Mouse (Mus musculus) bone marrow, adult 2 months (tissue): ENCODE data around the gene Tspan13. TPM values are rescaled to one million over a fixed set of nuclear protein-coding genes. Genes with fewer than 3 reads are reported as not detected.

Experiments used
- H3K27ac ChIP-seq: fragments of 200-500 bp; 2 replicates; pipeline ENCODE4 v1.5.1; 2012; ENCODE audit warnings: low read depth, mild to moderate bottlenecking, control low read depth, inconsistent platforms, low read length; ENCODE audit not compliant: control insufficient read depth, poor library complexity, insufficient read depth
- H3K4me1 ChIP-seq: fragments of 200-500 bp; 2 replicates; pipeline ENCODE4 v1.6.1; 2011; ENCODE audit warnings: low read length; ENCODE audit not compliant: control insufficient read depth, insufficient read depth
- H3K4me3 ChIP-seq: fragments of 200-500 bp; replicated peaks from 2 replicates; pipeline ENCODE3; 2011; ENCODE audit warnings: mild to moderate bottlenecking, low read depth, low read length, control low read depth; ENCODE audit not compliant: control insufficient read depth
- CTCF ChIP-seq: fragments of 200-500 bp; IDR thresholded peaks from 2 replicates; pipeline ENCODE4 v1.5.1; 2011; ENCODE audit warnings: low read length, control low read depth; ENCODE audit not compliant: control insufficient read depth, insufficient read depth
- POLR2A ChIP-seq: fragments of 200-500 bp; IDR thresholded peaks from 2 replicates; pipeline ENCODE4 v1.6.1; 2011; ENCODE audit warnings: low read depth, mild to moderate bottlenecking, control low read depth, low read length, borderline replicate concordance; ENCODE audit not compliant: control insufficient read depth
- WGBS: fragments of 180-500 bp; shearing (Covaris S2); methylation state at CpG from one replicate; pipeline ENCODE4 v1.1.7; 2018; 5-methylcytosine and 5-hydroxymethylcytosine counted together
- polyA plus RNA-seq: library from polyadenylated mRNA; stranded (reverse); fragments of >200 nt; gene quantifications from 2 replicates; pipeline ENCODE4 v1.2.4, GENCODE M21; 2011; ENCODE audit warnings: low replicate concordance; ENCODE audit not compliant: missing spikeins, insufficient read depth, insufficient read length

Tspan13 gene
- polyA plus RNA-seq, 1 experiment = 22.2 TPM

GRCm38 (mm10) chr12:36067538-36067937 lies 25.2 kb upstream of the Tspan13 start:
- no peak overlapping the region for H3K27ac ChIP-seq
- no peaks in the 10 kb centered on the region for H3K4me1 ChIP-seq
- TF ChIP-seq CTCF = no peak
- TF ChIP-seq POLR2A = no peak
- WGBS = 75% methylated on average over 2 of the region's 2 CpGs
- no peak overlapping the region for H3K4me3 ChIP-seq

- Histone ChIP-seq H3K4me3 (no peak overlapping the region), H3K4me1 (no peaks in the 10 kb centered on the region), H3K27ac (no peak overlapping the region)
- WGBS = 83% methylated on average over 1 of the region's 1 CpGs
- no peak for TF ChIP-seq CTCF
- TF ChIP-seq POLR2A = no peak
These were observed 23.6 kb upstream of the Tspan13 start for GRCm38 (mm10) chr12:36065911-36066310.

GRCm38 (mm10) chr12:36057699-36058098 lies 15.4 kb upstream of the Tspan13 start:
- no peaks in the 10 kb centered on the region for H3K4me1 ChIP-seq
- no peak for TF ChIP-seq POLR2A
- no peak for TF ChIP-seq CTCF
- no peak overlapping the region for H3K4me3 ChIP-seq
- H3K27ac ChIP-seq = no peak overlapping the region
- 33% methylated on average over 2 of the region's 2 CpGs for WGBS

- no peak for TF ChIP-seq POLR2A
- WGBS = 80% methylated on average over 1 of the region's 1 CpGs
These were observed 8.0 kb upstream of the Tspan13 start for GRCm38 (mm10) chr12:36050276-36050675.

GRCm38 (mm10) chr12:36047593-36047992 lies 5.3 kb upstream of the Tspan13 start:
- TF ChIP-seq CTCF = no peak
- TF ChIP-seq POLR2A = no peak
- no peaks in the 10 kb centered on the region; the same call in 1 of the 2 replicates for H3K4me1 ChIP-seq
- H3K27ac ChIP-seq = no peak overlapping the region
- 84% methylated on average over 2 of the region's 2 CpGs for WGBS
- no peak overlapping the region for H3K4me3 ChIP-seq

More at GRCm38 (mm10) chr12:36050276-36050675, 8.0 kb upstream of the Tspan13 start:
- Histone ChIP-seq H3K27ac (no peak overlapping the region), H3K4me1 (no peaks in the 10 kb centered on the region; the same call in 1 of the 2 replicates), H3K4me3 (no peak overlapping the region)

- TF ChIP-seq CTCF = no peak
- TF ChIP-seq POLR2A = no peak
- no peak overlapping the region for H3K4me3 ChIP-seq
- WGBS = 4% methylated on average over 5 of the region's 5 CpGs
- H3K27ac ChIP-seq = no peak overlapping the region
- no peaks in the 10 kb centered on the region; the same call in 1 of the 2 replicates for H3K4me1 ChIP-seq
These were observed 3.9 kb upstream of the Tspan13 start for GRCm38 (mm10) chr12:36046196-36046595.

- no peaks in the 10 kb centered on the region; the same call in 1 of the 2 replicates for H3K4me1 ChIP-seq
These were observed 2.4 kb upstream of the Tspan13 start for GRCm38 (mm10) chr12:36044691-36045090.

GRCm38 (mm10) chr12:36041703-36042347 lies 475 bp downstream of the Tspan13 start:
- Histone ChIP-seq H3K4me1 (peaks cover 1% of the 10 kb centered on the region), H3K27ac (peak overlapping the region; percentile 52), H3K4me3 (peak overlapping the region; percentile 74)
- TF ChIP-seq CTCF (no peak), POLR2A (no peak)
- under 1% methylated on average over 50 of the region's 50 CpGs for WGBS

More at GRCm38 (mm10) chr12:36044691-36045090, 2.4 kb upstream of the Tspan13 start:
- H3K4me3 ChIP-seq = no peak overlapping the region
- WGBS = 70% methylated on average over 2 of the region's 2 CpGs
- no peak for TF ChIP-seq POLR2A
- TF ChIP-seq CTCF = no peak
- no peak overlapping the region for H3K27ac ChIP-seq

- peak overlapping the region; percentile 46 for H3K4me3 ChIP-seq
- WGBS = 6% methylated on average over 4 of the region's 4 CpGs
- H3K27ac ChIP-seq = peak overlapping the region; percentile 51; the same call in 1 of the 2 replicates
- peaks cover 4% of the 10 kb centered on the region for H3K4me1 ChIP-seq
- TF ChIP-seq CTCF (no peak), POLR2A (no peak)
These were observed 1.1 kb downstream of the Tspan13 start for GRCm38 (mm10) chr12:36041281-36041589.
